Mouse (Mus musculus): ENCODE results near the gene Ihh.

Ihh gene

GRCm38 (mm10) chr1:74947986-74948670 lies 3.3 kb downstream of the Ihh start:
- DNase-seq (ENCODE audit: low spot score in 2 of 2), result no peak

- DNase-seq (ENCODE audit: low spot score in 2 of 2), result no peak
Measured at GRCm38 (mm10) chr1:74941651-74942360, 9.7 kb downstream of the Ihh start.

GRCm38 (mm10) chr1:74939762-74940161 lies 11.7 kb downstream of the Ihh start:
- DNase-seq (ENCODE audit: low spot score in 2 of 2), result no peak

GRCm38 (mm10) chr1:74936221-74936830 lies 15.1 kb downstream of the Ihh start:
- DNase-seq (ENCODE audit: low spot score in 2 of 2), result no peak

GRCm38 (mm10) chr1:74935402-74935801 lies 16.1 kb downstream of the Ihh start, which contains the start of gene Cfap65:
TSS of gene Cfap65 (minus strand) at chr1:74935599.
- DNase-seq (ENCODE audit: low spot score in 2 of 2), result no peak

- DNase-seq (ENCODE audit: low spot score in 2 of 2), result no peak
Measured at GRCm38 (mm10) chr1:74927621-74928296, 23.7 kb downstream of the Ihh start.

- DNase-seq (ENCODE audit: low spot score in 2 of 2), result no peak
Measured at GRCm38 (mm10) chr1:74926721-74927120, 24.8 kb downstream of the Ihh start.

GRCm38 (mm10) chr1:74924464-74924863 lies 27.0 kb downstream of the Ihh start:
- DNase-seq (ENCODE audit: low spot score in 2 of 2), result no peak

- no peak for DNase-seq (ENCODE audit: low spot score in 2 of 2)
Measured at GRCm38 (mm10) chr1:74915706-74916105, 35.8 kb downstream of the Ihh start.

GRCm38 (mm10) chr1:74902191-74902590 lies 49.3 kb downstream of the Ihh start:
- DNase-seq (ENCODE audit: low spot score in 2 of 2), result no peak

GRCm38 (mm10) chr1:74901686-74902085 lies 49.8 kb downstream of the Ihh start:
- DNase-seq (ENCODE audit: low spot score in 2 of 2), result no peak

- no peak for DNase-seq (ENCODE audit: low spot score in 2 of 2)
Measured at GRCm38 (mm10) chr1:74900341-74901285, 50.9 kb downstream of the Ihh start.

- DNase-seq (ENCODE audit: low spot score in 2 of 2), result no peak
Measured at GRCm38 (mm10) chr1:74898656-74899431, 52.6 kb downstream of the Ihh start.

- no peak for DNase-seq (ENCODE audit: low spot score in 2 of 2)
Measured at GRCm38 (mm10) chr1:74897976-74898375, 53.5 kb downstream of the Ihh start.
